Mouse (Mus musculus): ENCODE data around the gene Prdm16.

- TF ChIP-seq MAX (IDR thresholded peaks at IDR 0.05; ENCODE audit: low read depth), result no peak
- TF ChIP-seq POLR2A (IDR thresholded peaks at IDR 0.05; ENCODE audit: insufficient read length, low read depth), result no peak
Measured at GRCm38 (mm10) chr4:154346731-154347522, 289.7 kb downstream of the Prdm16 start.

Data from myocyte (in vitro differentiated cells).